Mouse (Mus musculus): ENCODE data around the gene Ifitm3.

GRCm38 (mm10) chr7:140962733-140963132, 47.8 kb downstream of the Ifitm3 start:
- TF ChIP-seq CTCF (IDR thresholded peaks at IDR 0.05; ENCODE audit: borderline replicate concordance, insufficient read depth, low read length) (no peak), POLR2A (IDR thresholded peaks at IDR 0.05; ENCODE audit: low read depth, low read length) (no peak)

Data from embryonic fibroblast, embryonic 13.5 days (primary cell).